ENCODE assay signal across 8 mouse cellular contexts in the genomic region with DNA sequence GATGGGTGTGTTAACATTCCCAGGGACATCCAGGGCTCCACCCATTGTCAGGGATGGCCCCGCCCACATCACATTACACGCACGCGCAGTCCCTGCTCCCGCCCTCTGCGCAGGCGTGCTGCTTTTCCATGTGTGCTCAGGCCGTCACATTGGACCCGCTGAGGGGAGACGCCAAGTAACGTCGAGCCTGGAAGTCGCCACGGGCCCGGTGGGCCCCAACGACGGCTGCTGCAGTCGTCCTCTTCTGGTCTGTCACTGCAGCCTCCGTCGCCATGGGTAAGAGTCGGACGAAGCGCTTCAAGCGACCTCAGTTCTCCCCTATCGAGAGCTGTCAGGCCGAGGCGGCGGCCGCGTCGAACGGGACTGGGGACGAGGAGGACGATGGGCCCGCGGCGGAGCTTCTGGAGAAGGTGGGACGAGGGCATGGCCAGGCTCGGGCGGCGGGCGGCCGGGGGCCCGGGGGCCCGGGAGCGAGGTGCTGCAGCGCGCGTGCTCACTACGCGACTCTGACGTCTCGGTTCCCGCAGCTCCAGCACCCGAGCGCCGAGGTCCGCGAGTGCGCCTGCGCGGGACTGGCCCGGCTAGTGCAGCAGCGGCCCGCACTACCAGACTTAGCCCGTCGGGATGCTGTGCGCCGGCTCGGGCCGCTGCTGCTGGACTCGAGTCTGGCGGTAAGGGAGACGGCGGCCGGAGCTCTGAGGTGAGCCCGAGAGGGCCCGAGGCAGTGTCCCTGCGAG. TPM values are rescaled to one million over a fixed set of nuclear protein-coding genes. Genes with fewer than 3 reads are reported as not detected.
DNase-seq lines count a peak whose midpoint lies in the region; ATAC-seq and TF ChIP-seq lines count a peak whose summit lies in the region.

A gene (plus strand): TSS at position 108 of the 737 bp plus-strand sequence.

- peak within 1 kb of the TSS; percentile 67 for H3ac ChIP-seq in myocyte (ENCODE audit: control insufficient read depth, insufficient read length)

- peak; percentile 95 for ATAC-seq in erythroblast, adult 5-6 weeks (replicated peaks; ENCODE audit: low FRiP score, poor library complexity, severe bottlenecking)
- peak; percentile 97 for ATAC-seq in heart, embryonic 11.5 days (replicated peaks; ENCODE audit: insufficient number of reproducible peaks, low FRiP score, low TSS enrichment)
- ATAC-seq in kidney, embryonic 16.5 days (ENCODE audit: low FRiP score, low TSS enrichment): peak; percentile 98

- H3K9ac ChIP-seq in heart, embryonic 11.5 days (ENCODE audit: low read depth, low read length): peak within 1 kb of the TSS; percentile 80
- peak within 1 kb of the TSS; percentile 89 for H3K9ac ChIP-seq in kidney, embryonic 16.5 days (replicated peaks; ENCODE audit: low read length)
- H3K9ac ChIP-seq in liver, adult 2 months (ENCODE audit: low read depth, low read length): peak within 1 kb of the TSS; percentile 89

- peak; percentile 33; the same call in 1 of the 2 replicates for TF ChIP-seq CTCF in liver, adult 2 months (IDR thresholded peaks at IDR 0.05; ENCODE audit: low read depth, low read length)

- under 1% methylated on average over 79 of the region's 79 CpGs for WGBS in heart, embryonic 11.5 days (ENCODE audit: insufficient replicate concordance)
- under 1% methylated on average over 79 of the region's 79 CpGs for WGBS in kidney, embryonic 16.5 days
- under 1% methylated on average over 79 of the region's 79 CpGs for WGBS in liver, adult 2 months

- H3K4me3 ChIP-seq in heart, embryonic 11.5 days (ENCODE audit: low read depth, low read length): peak within 1 kb of the TSS; percentile 92
- peak within 1 kb of the TSS; percentile 80 for H3K4me3 ChIP-seq in kidney, embryonic 16.5 days (ENCODE audit: low read length)
- H3K4me3 ChIP-seq in liver, adult 2 months (ENCODE audit: insufficient read depth, low read depth, low read length): peak within 1 kb of the TSS; percentile 83
- peak within 1 kb of the TSS; percentile 61 for H3K4me3 ChIP-seq in myocyte

- peaks cover 3% of the 10 kb centered on the region; the same call in 1 of the 2 replicates for H3K79me2 ChIP-seq in liver, adult 2 months (ENCODE audit: control insufficient read depth, insufficient read depth, low read length)
- H3K79me2 ChIP-seq in myocyte (ENCODE audit: control insufficient read depth, insufficient read depth): peaks cover 27% of the 10 kb centered on the region

- H3K36me3 ChIP-seq in heart, embryonic 11.5 days (ENCODE audit: control insufficient read depth, insufficient read depth, low read length): peaks cover 7% of the 10 kb centered on the region
- H3K36me3 ChIP-seq in kidney, embryonic 16.5 days (ENCODE audit: insufficient read depth, low read length): peaks cover 31% of the 10 kb centered on the region
- peaks cover 29% of the 10 kb centered on the region for H3K36me3 ChIP-seq in liver, adult 2 months (ENCODE audit: control insufficient read depth, insufficient read depth, low read length)
- peaks cover 12% of the 10 kb centered on the region for H3K36me3 ChIP-seq in myocyte (ENCODE audit: control insufficient read depth, insufficient read depth)
- H3K36me3 ChIP-seq in splenic B cell, adult 2 months (ENCODE audit: control insufficient read depth, insufficient read depth, low read length, poor library complexity, severe bottlenecking): 0 out of 2 replicates have a peak, but pooled peaks cover 1% of the 10 kb centered on the region

- peak within 1 kb of the TSS; percentile 92 for H3K4me2 ChIP-seq in heart, embryonic 11.5 days
- peak within 1 kb of the TSS; percentile 79 for H3K4me2 ChIP-seq in kidney, embryonic 16.5 days (replicated peaks; ENCODE audit: low read depth, low read length)
- H3K4me2 ChIP-seq in myocyte (ENCODE audit: low read depth): peak within 1 kb of the TSS; percentile 88

- no peaks in the 10 kb centered on the region for H3K9me3 ChIP-seq in heart, embryonic 11.5 days (replicated peaks; ENCODE audit: control insufficient read depth, low read length)
- H3K9me3 ChIP-seq in kidney, embryonic 16.5 days (ENCODE audit: low read length): no peaks in the 10 kb centered on the region

- peaks cover 5% of the 10 kb centered on the region for H3K4me1 ChIP-seq in heart, embryonic 11.5 days (ENCODE audit: control insufficient read depth, insufficient read depth, low read length)
- H3K4me1 ChIP-seq in kidney, embryonic 16.5 days (ENCODE audit: insufficient read depth, low read length): peaks cover 15% of the 10 kb centered on the region; the same call in 1 of the 2 replicates
- no peaks in the 10 kb centered on the region for H3K4me1 ChIP-seq in liver, adult 2 months (ENCODE audit: control insufficient read depth, insufficient read depth, low read length)

- no peaks in the 10 kb centered on the region for H3K27me3 ChIP-seq in heart, embryonic 11.5 days (ENCODE audit: control insufficient read depth, insufficient read depth, low read length)
- H3K27me3 ChIP-seq in kidney, embryonic 16.5 days (ENCODE audit: insufficient read depth, low read length): no peaks in the 10 kb centered on the region
- no peaks in the 10 kb centered on the region for H3K27me3 ChIP-seq in liver, adult 2 months (ENCODE audit: control insufficient read depth, insufficient read depth, low read length)
- H3K27me3 ChIP-seq in myocyte (ENCODE audit: control insufficient read depth, insufficient read depth, insufficient read length): no peaks in the 10 kb centered on the region
- no peaks in the 10 kb centered on the region for H3K27me3 ChIP-seq in splenic B cell, adult 2 months (ENCODE audit: control insufficient read depth, insufficient read depth, low read length, poor library complexity, severe bottlenecking)

- peak; percentile 83 for TF ChIP-seq POLR2A in liver, adult 2 months (IDR thresholded peaks at IDR 0.05; ENCODE audit: extremely low read depth, insufficient read depth, low read length)
- peak; percentile 88 for TF ChIP-seq POLR2A in myocyte (IDR thresholded peaks at IDR 0.05; ENCODE audit: insufficient read length, low read depth)

- DNase-seq in B cell, adult 2 months: peak; percentile 85 to 89
- DNase-seq in brain, adult 2 months (ENCODE audit: low read depth, low spot score): peak; percentile 97
- peak; percentile 84 for DNase-seq in liver, adult 2 months (ENCODE audit: extremely low read depth, low read depth, low spot score)
- peak; percentile 93 for DNase-seq in splenic B cell, adult 2 months (ENCODE audit: low read depth, low spot score)

- peak within 1 kb of the TSS; percentile 92 for H3K27ac ChIP-seq in heart, embryonic 11.5 days (ENCODE audit: low read depth, low read length)
- H3K27ac ChIP-seq in kidney, embryonic 16.5 days (ENCODE audit: low read length): peak within 1 kb of the TSS; percentile 88
- H3K27ac ChIP-seq in liver, adult 2 months (replicated peaks; ENCODE audit: insufficient read depth, low read depth, low read length): peak within 1 kb of the TSS; percentile 89

TF ChIP-seq in myocyte, 11 proteins besides CTCF, POLR2A, EP300 and RAD21:
- no peak for TF ChIP-seq TCF12 (IDR thresholded peaks at IDR 0.05; ENCODE audit: insufficient read depth, poor library complexity, severe bottlenecking)
- peak; percentile 98 for TF ChIP-seq POLR2AphosphoS2 (IDR thresholded peaks at IDR 0.05; ENCODE audit: insufficient read length, low read depth)

RNA-seq across cellular contexts. Expression of the gene that starts here (rescaled TPM):
- 5.0 and 7.3 TPM in 2 replicates for total RNA-seq in erythroblast, adult 5-6 weeks (2015; ENCODE audit: low replicate concordance)
- 4.3 and 12.0 TPM in 2 replicates for total RNA-seq in erythroblast, adult 5-6 weeks (2017; ENCODE audit: low replicate concordance)
- polyA plus RNA-seq in heart, embryonic 11.5 days (2014; fragmentation: Nextera tagmentation; extraction: Ambion mirVana): 34.1 and 35.8 TPM in 2 replicates
- polyA plus RNA-seq in kidney, embryonic 16.5 days (2015; fragmentation: Nextera tagmentation; extraction: Ambion mirVana): 48.2 and 51.4 TPM in 2 replicates
- 17.1 and 18.9 TPM in 2 replicates for total RNA-seq in liver, adult 2 months (2014; rRNA removed)
- polyA plus RNA-seq in liver, adult 2 months (2012; rRNA removed): 11.2 and 11.6 TPM in 2 replicates
- polyA plus RNA-seq in myocyte (2012; fragmentation: generic; extraction: Trizol): 22.3 TPM

Comparison
In these comparisons a context has a peak if more than half of its experiments do, and no peak if none do; other contexts are left out.
1. Peak in every context shown above with its lines: DNase-seq, ATAC-seq, H3K4me3 ChIP-seq and H3K27ac ChIP-seq.